Mouse (Mus musculus) midbrain, embryonic 15.5 days (tissue): ENCODE results near the gene Gm13889. TPM values are rescaled to one million over a fixed set of nuclear protein-coding genes. Genes with fewer than 3 reads are reported as not detected.
A peak's percentile ranks its signal among the peaks of the same experiment; 100 is the strongest.

Experiments
- ATAC-seq: fragments of 200-750 bp; cut with Nextera tagmentation; replicated peaks from 2 replicates; pipeline ENCODE4 v1.8.0; 2017; ENCODE audit warnings: moderate TSS enrichment
- H3K27ac ChIP-seq: fragments of 300-500 bp; sonication (generic); 2 replicates; pipeline ENCODE4 v1.5.1; 2015; ENCODE audit warnings: mild to moderate bottlenecking, inconsistent platforms
- H3K27me3 ChIP-seq: fragments of 300-500 bp; sonication (generic); replicated peaks from 2 replicates; pipeline ENCODE4 v1.6.1; 2015; ENCODE audit warnings: inconsistent platforms
- H3K36me3 ChIP-seq: fragments of 300-500 bp; sonication (generic); replicated peaks from 2 replicates; pipeline ENCODE4 v1.6.1; 2015; ENCODE audit warnings: inconsistent platforms
- H3K4me1 ChIP-seq: fragments of 300-500 bp; sonication (generic); 2 replicates; pipeline ENCODE4 v1.6.1; 2015; ENCODE audit warnings: inconsistent platforms
- H3K4me2 ChIP-seq: fragments of 300-500 bp; sonication (generic); 2 replicates; pipeline ENCODE4 v1.6.1; 2015; ENCODE audit warnings: inconsistent platforms, mild to moderate bottlenecking, moderate library complexity
- H3K4me3 ChIP-seq: fragments of 300-500 bp; sonication (generic); 2 replicates; pipeline ENCODE4 v1.5.1; 2015; ENCODE audit warnings: mild to moderate bottlenecking, inconsistent platforms
- H3K9ac ChIP-seq: fragments of 300-500 bp; sonication (generic); 2 replicates; pipeline ENCODE4 v1.6.1; 2015; ENCODE audit warnings: mild to moderate bottlenecking, inconsistent platforms
- H3K9me3 ChIP-seq: fragments of 300-500 bp; sonication (generic); 2 replicates; pipeline ENCODE4 v1.6.1; 2016; ENCODE audit warnings: inconsistent platforms
- WGBS: fragments of 180-500 bp; shearing (Covaris S2); methylation state at CpG from one replicate; pipeline ENCODE4 v1.1.7; 2015; ENCODE audit warnings: mixed read lengths; 5-methylcytosine and 5-hydroxymethylcytosine counted together
- polyA plus RNA-seq: library from polyadenylated mRNA; unstranded; fragments of >200 nt; fragmentation: Nextera tagmentation; extraction: Ambion mirVana; gene quantifications from 2 replicates; pipeline ENCODE4 v1.2.1, GENCODE M21; 2015

The Gm13889 gene
- polyA plus RNA-seq, result 5.2 and 6.7 TPM in 2 replicates

DNA sequence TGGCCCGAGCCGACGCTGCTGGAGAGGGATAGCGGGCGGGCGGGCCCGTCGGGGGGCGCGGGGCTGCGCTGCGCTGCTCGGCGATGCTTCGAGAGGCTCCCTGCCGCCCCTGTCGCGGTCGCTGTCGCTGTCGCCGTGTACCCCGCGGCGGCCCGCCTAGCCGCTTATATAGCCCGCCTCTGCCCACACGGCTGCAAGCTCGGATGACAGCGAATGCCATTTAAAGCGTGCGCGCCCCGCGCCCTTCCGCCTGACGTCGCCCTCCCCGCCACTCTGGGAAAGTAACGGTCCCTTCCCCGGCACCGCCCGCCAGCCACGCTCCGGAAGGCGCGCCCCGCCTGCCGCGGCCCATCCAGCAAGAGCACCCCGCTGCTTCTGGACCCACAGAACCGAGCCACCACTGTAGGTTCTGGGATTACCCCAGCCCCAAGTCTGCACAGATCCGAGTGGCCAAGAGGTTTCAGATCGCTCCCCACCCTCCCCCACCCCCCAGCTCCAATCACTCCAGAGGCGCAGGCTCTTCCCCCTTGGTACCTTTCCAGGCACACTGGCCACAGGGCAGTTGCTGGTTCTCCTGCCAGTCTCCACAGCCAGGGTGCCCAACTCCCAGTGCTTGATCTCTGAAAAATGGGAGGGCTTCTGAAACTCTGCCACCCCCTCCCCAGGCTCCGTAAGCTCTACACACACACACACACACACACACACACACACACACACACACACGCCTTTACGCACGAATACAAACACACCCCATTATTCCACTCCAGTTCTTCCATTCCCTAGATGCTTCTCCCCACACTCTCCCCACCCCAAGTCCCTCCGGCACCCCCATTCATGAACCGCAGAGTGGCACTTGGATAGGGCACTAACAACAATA lies at the start of gene Gm13889:
Gene Gm13889 (minus strand): TSS at position 294 of the 877 bp plus-strand sequence.
- Histone ChIP-seq H3K4me3 (peak within 1 kb of the TSS; percentile 78), H3K9me3 (no peaks in the 10 kb centered on the region), H3K9ac (peak within 1 kb of the TSS; percentile 66), H3K4me2 (peak within 1 kb of the TSS; percentile 98), H3K27ac (peak within 1 kb of the TSS; percentile 62), H3K36me3 (no peaks in the 10 kb centered on the region), H3K4me1 (peaks cover 34% of the 10 kb centered on the region), H3K27me3 (peaks cover 22% of the 10 kb centered on the region)
- WGBS, result 4% methylated on average over 52 of the region's 62 CpGs
- peak; percentile 79 for ATAC-seq

DNA sequence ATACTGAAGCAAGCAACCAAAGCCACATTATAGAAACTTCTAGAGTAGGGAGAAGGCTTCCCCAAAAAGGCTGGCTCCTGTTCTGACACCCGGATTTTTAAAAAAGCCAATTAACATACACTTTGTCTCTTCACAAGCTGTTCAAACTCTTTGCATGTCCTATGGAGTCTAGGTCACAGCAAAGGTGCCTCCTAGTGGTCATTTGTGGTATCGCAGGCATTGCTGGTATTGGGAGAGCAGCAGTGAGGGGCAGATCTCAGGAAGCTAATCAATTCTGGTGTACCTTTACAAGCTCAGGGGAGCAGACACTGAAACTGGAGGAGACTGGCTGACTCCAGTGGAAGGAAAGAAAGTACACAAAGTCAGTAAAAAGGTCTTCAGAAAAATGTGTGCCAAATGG lies 45.3 kb upstream of the Gm13889 start:
- Histone ChIP-seq H3K9ac (no peak overlapping the region), H3K4me1 (no peaks in the 10 kb centered on the region), H3K36me3 (peaks cover 42% of the 10 kb centered on the region), H3K4me3 (no peak overlapping the region), H3K9me3 (no peaks in the 10 kb centered on the region), H3K27ac (no peak overlapping the region), H3K27me3 (no peaks in the 10 kb centered on the region), H3K4me2 (no peak overlapping the region)
- WGBS, result 3% methylated on average over 2 of the region's 2 CpGs
- peak; percentile 73 for ATAC-seq

DNA sequence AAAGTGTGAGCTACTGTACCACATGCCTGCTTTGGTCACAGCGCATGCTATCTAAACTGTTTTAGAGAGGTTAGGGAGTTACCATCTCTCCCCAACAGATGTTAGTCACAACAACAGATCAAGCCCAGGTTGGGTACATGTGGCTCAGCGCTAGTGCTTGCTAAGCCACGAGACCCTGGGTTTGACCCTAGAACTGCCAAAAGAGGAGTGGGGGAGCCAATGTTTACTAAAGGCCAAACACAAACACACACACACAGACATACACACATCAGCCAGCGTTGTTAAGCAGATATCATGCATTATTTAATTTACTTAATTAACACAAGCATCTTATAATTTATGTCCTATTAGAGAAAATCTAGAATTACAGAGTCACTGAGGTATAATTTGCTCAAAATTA lies 44.9 kb upstream of the Gm13889 start:
- 0 out of 2 replicates have a peak, but pooled peaks have one; percentile 37 for ATAC-seq
- 87% methylated on average over 4 of the region's 4 CpGs for WGBS

GRCm38 (mm10) chr2:94001411-94001810 lies 44.4 kb upstream of the Gm13889 start:
- Histone ChIP-seq H3K36me3 (peaks cover 41% of the 10 kb centered on the region), H3K4me3 (no peak overlapping the region), H3K9me3 (no peaks in the 10 kb centered on the region), H3K4me1 (no peaks in the 10 kb centered on the region), H3K27ac (no peak overlapping the region), H3K9ac (no peak overlapping the region), H3K4me2 (no peak overlapping the region), H3K27me3 (no peaks in the 10 kb centered on the region)
- no peak for ATAC-seq
- WGBS, result 94% methylated on average over 6 of the region's 6 CpGs

More for the DNA sequence above, 44.9 kb upstream of the Gm13889 start:
- H3K36me3 ChIP-seq, result peaks cover 40% of the 10 kb centered on the region
- no peaks in the 10 kb centered on the region for H3K4me1 ChIP-seq
- H3K9me3 ChIP-seq, result no peaks in the 10 kb centered on the region
- H3K27ac ChIP-seq, result no peak overlapping the region
- no peak overlapping the region for H3K4me2 ChIP-seq
- no peak overlapping the region for H3K9ac ChIP-seq
- no peak overlapping the region for H3K4me3 ChIP-seq
- no peaks in the 10 kb centered on the region for H3K27me3 ChIP-seq

GRCm38 (mm10) chr2:93996254-93996653 lies 39.3 kb upstream of the Gm13889 start, which contains the start of gene Gm27027:
TSS of gene Gm27027 (minus strand) at chr2:93996354.
- Histone ChIP-seq H3K4me3 (no peak within 1 kb of the TSS), H3K36me3 (peaks cover 41% of the 10 kb centered on the region)
- WGBS, result 90% methylated on average over 6 of the region's 6 CpGs

DNA sequence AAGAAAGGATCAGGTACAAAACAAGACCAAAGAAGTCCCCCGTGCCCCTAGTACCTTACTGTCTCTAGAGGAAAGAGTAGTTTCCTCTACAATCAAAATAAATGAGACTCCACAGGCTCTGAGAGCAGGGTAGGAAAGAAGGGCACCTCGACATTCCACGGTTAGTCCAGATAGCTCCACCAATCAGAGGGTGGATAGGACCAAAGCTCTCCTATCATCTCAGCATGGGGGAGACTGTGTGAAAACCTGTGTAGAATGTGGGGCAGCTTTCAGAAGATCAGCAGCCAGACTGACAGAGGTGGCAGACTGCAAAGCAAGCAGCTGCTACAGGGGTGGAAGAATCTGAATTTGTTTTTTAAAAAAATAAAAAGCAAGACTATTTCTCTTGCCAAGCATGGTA lies 35.8 kb upstream of the Gm13889 start:
- ATAC-seq, result peak; percentile 71
- Histone ChIP-seq H3K9me3 (no peaks in the 10 kb centered on the region), H3K4me3 (no peak overlapping the region), H3K27ac (peak overlapping the region; percentile 55), H3K9ac (no peak overlapping the region), H3K27me3 (no peaks in the 10 kb centered on the region), H3K36me3 (peaks cover 29% of the 10 kb centered on the region), H3K4me1 (peaks cover 10% of the 10 kb centered on the region), H3K4me2 (no peak overlapping the region; the same call in 1 of the 2 replicates)
- 41% methylated on average over 3 of the region's 3 CpGs for WGBS

More at GRCm38 (mm10) chr2:93996254-93996653, 39.3 kb upstream of the Gm13889 start, which contains the start of gene Gm27027:
- no peak within 1 kb of the TSS for H3K4me2 ChIP-seq
- peaks cover 10% of the 10 kb centered on the region for H3K4me1 ChIP-seq
- H3K9me3 ChIP-seq, result no peaks in the 10 kb centered on the region
- no peak within 1 kb of the TSS for H3K27ac ChIP-seq
- H3K9ac ChIP-seq, result no peak within 1 kb of the TSS
- no peaks in the 10 kb centered on the region for H3K27me3 ChIP-seq
- ATAC-seq, result no peak

DNA sequence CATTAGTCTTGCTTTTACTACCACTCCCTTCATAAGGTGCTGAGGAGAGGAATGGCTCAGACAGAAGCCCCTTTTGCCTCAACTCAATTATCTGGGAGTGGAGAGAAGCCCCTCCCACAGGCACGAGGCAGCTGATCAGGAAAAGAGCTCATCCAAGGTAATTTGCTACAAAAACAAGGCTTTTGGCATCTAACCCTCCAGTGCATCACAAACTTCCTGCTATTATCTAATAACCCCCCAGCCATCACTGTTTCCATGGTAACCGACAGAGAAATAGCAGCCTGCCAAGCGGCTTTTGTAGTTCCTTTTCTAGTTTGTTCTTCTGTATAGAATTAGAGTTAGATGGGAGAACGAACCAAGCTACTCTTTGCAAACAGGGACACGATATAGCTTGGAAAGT lies 35.3 kb upstream of the Gm13889 start:
- Histone ChIP-seq H3K4me2 (no peak overlapping the region; the same call in 1 of the 2 replicates), H3K4me1 (peaks cover 10% of the 10 kb centered on the region), H3K36me3 (peaks cover 29% of the 10 kb centered on the region), H3K4me3 (no peak overlapping the region), H3K9me3 (no peaks in the 10 kb centered on the region), H3K27me3 (no peaks in the 10 kb centered on the region), H3K9ac (no peak overlapping the region), H3K27ac (peak overlapping the region; percentile 55)
- 27% methylated on average over 5 of the region's 5 CpGs for WGBS
- ATAC-seq, result peak; percentile 45

DNA sequence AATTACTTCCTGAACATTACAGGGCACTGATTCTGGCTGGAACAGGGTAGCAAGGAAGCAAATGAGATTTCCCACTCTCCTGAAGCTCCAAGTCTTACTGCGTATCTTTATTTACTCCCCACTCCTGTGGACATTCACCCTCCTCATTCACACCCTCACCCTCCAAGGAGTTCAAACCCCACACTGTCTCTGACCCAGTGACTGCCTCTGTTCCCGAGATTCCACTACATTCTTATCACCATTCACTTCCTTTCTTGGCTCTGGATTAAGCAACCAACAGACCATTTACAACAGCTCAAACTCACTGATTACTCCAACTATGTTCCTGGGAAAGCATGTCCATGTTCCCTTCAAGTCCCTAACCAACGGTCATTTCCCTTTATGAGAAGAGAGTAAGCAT lies 34.3 kb upstream of the Gm13889 start:
- no peak overlapping the region for H3K27ac ChIP-seq
- 89% methylated on average over 3 of the region's 3 CpGs for WGBS

DNA sequence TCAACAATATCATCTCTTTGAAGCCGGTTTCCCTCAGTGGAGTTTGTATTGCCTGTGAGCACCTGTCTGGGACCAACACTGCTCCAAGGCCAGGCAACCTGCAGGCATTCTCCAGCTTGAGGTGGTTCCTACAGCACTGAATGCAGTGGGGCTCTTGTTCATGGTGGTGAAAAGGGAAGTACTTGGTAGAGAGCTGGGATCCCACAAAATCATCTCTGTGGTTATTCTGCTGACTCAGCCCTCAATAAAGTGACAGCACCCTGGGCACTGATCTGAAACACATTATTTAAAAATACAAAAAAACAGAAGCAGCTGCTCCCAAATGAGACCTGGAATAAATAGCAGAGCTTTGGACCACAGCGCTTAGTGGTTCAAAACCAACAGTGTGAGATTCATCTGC lies 31.4 kb upstream of the Gm13889 start:
- Histone ChIP-seq H3K4me3 (no peak overlapping the region), H3K9ac (no peak overlapping the region), H3K36me3 (peaks cover 10% of the 10 kb centered on the region; the same call in 1 of the 2 replicates), H3K9me3 (no peaks in the 10 kb centered on the region), H3K4me1 (peaks cover 10% of the 10 kb centered on the region), H3K27me3 (no peaks in the 10 kb centered on the region), H3K4me2 (no peak overlapping the region), H3K27ac (no peak overlapping the region)
- ATAC-seq, result no peak
- WGBS, result 98% methylated on average over 2 of the region's 2 CpGs

More for the DNA sequence above, 34.3 kb upstream of the Gm13889 start:
- Histone ChIP-seq H3K9me3 (no peaks in the 10 kb centered on the region), H3K4me2 (no peak overlapping the region), H3K27me3 (no peaks in the 10 kb centered on the region), H3K4me1 (peaks cover 10% of the 10 kb centered on the region), H3K36me3 (peaks cover 33% of the 10 kb centered on the region), H3K4me3 (no peak overlapping the region), H3K9ac (no peak overlapping the region)
- no peak for ATAC-seq

- Histone ChIP-seq H3K27ac (no peak overlapping the region), H3K36me3 (peaks cover 36% of the 10 kb centered on the region), H3K27me3 (no peaks in the 10 kb centered on the region), H3K4me1 (no peaks in the 10 kb centered on the region), H3K4me3 (no peak overlapping the region), H3K9ac (no peak overlapping the region), H3K9me3 (no peaks in the 10 kb centered on the region), H3K4me2 (no peak overlapping the region)
- 87% methylated on average over 4 of the region's 4 CpGs for WGBS
- no peak for ATAC-seq
Measured at GRCm38 (mm10) chr2:93982457-93983235, 25.6 kb upstream of the Gm13889 start.

DNA sequence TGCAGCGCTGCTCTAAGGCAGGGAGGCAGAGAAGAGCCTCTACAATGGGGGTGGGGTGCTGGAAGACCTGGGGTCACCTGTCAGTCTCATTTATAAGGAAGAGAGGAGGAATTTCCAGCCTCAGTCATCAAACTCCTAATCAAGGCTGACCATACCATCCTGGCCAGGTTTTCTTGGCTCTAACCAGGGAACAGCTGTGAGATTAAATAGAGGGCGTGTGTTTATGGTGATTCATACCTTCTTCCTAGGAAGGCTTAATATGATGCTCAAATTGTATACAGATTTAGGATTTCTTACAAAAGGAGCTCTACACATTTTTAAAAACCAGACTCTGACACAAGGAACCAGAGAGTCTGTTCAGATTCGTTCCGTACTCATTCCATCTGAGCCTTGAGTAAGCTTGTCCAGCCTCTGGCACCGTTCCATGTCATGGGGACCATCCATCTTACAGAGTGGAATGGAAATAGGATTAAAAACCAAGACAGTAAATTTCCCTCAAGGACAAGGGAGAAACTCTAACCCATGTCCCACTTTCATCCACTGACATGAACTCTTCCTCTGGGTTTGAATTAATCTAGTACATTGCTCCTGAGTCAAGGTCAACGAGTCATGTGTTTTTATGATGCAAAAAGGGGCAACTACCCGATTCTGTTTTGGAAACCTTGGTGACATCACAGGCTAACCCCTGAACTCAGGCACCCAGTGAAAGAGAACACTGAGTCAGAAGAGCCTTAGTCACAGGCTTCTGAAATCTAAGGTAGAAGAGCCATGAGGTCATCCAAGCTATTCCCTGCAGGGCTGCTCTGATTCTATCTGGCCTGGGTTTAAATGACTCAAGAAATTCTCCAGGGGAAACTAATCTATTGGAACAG lies 22.5 kb upstream of the Gm13889 start:
- Histone ChIP-seq H3K9ac (no peak overlapping the region), H3K9me3 (no peaks in the 10 kb centered on the region), H3K4me3 (no peak overlapping the region), H3K4me1 (peaks cover 15% of the 10 kb centered on the region), H3K4me2 (no peak overlapping the region), H3K36me3 (peaks cover 31% of the 10 kb centered on the region), H3K27ac (no peak overlapping the region), H3K27me3 (no peaks in the 10 kb centered on the region)
- WGBS, result 92% methylated on average over 7 of the region's 7 CpGs
- no peak for ATAC-seq
